Mouse (Mus musculus): ENCODE data around the gene Fgfr1op. TPM values are rescaled to one million over a fixed set of nuclear protein-coding genes. Genes with fewer than 3 reads are reported as not detected.
"Not testable (repeated sequence)": the region's sequence is repeated elsewhere in the genome, so short reads cannot be mapped to it uniquely, and the experiment has no call there.

Fgfr1op gene
- total RNA-seq (2021) = 10 to 100 TPM; 16.4 to 18.1 TPM

DNA sequence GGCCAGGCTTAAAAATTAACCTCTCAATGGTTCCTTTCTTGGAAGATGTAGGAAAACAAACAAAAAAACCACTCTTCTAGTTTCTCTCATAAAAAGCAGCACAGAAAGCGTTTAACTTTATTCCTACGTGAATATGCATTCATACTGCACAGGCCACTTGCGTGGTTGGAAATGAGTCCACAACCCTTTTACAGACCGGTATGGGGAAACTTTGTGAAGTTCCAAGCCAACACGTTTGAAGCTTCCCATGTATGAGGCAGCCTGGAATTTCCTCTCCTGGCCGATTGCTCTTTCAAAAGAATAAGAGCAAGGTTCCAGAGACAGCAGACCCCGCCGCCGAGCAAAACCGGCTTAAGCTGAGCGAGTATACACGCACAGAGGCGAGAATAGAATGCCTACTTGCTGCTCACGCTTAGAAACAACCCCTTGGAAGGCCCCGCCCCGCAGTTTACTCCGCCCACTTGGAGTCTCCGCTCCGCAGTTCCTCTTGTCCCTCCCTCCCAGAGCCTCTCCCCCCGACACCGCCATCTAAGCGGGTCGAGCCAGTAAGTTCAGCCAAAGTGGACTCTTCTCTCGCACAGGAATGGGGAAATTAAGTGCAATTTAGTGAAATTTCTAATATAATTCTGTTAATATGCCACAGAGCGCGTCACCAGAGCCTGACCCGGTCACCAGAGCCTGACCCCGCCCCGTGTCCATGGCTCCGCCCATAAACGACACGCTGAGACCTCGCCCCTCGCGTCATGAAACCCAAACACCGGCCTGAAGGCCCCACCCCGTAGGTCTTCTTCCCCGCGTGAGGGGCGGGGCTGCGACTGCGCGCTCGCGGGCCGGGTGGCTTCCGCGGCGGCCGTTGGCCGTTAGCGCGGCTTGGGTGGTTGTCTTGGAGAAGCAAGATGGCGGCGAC lies at the start of gene Fgfr1op:
Fgfr1op (plus strand) TSS at position 801 of the 907 bp plus-strand sequence.
- intact Hi-C loops (cut with DNase I) = not testable (repeated sequence)
- DNase-seq (ENCODE audit: low spot score in 2 of 2) = peak; percentile 82 to 86

DNA sequence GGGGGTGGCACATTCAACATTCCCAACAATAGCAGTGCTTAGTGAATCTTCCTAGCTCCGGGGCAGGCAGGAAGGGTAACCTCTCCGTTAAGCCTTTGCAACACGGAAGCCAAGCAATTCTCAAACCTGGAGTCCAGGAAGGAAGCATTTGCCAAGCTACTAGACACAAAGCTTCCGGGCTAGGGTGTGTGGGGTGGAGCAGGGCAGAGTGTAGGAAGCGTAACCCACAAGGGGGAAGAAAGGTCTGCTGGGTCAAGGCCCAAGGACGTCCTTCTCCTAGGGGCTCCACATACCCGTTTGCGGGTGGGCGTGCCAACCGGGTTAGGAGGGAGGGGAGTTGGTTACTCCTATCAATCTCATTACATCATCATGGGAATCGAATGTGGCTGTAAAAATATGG lies 48.9 kb upstream of the Fgfr1op start:
- DNase-seq (ENCODE audit: low spot score in 2 of 2); intact Hi-C loops (cut with DNase I): not testable (repeated sequence)

DNA sequence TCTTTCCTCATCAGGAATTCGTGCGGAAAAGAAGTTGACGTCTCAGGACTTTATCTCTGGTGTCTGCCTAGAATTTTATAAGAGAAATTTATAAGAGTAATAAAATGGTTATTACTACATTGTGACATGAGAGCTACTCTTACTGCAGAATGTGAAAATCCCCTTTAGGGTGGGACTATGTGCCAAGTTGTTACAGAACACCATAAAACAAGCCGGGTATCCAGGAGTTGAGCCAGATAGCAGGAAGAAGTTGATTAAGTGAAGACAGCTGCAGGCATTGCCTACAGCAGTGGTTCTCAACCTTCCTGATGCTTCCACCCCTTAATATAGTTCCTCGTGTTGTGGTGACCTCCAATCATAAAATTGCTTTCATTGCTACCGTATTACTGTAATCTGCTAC lies 48.4 kb upstream of the Fgfr1op start:
- DNase-seq (ENCODE audit: low spot score in 2 of 2); intact Hi-C loops (cut with DNase I): not testable (repeated sequence)

DNA sequence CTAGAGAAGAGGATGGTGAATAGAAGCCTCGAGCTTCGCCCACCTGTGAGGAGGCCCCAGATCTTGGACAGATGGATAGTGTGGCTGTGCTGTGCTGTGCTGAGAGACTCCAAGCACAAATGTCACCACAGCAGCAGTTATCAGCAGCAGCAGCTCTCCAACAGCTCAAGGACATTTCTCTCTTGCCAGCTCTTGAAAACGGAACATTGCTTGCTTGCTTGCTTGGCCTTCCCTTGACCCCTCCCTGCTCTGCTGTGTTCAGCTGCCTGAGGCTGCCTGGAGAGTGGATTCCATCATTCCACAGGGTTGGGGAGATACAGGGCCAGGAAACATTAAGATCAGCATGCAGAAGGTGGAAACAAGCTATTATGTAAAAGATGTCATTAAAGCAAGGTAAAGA lies 42.3 kb upstream of the Fgfr1op start:
- intact Hi-C loops (cut with DNase I); DNase-seq (ENCODE audit: low spot score in 2 of 2): not testable (repeated sequence)

DNA sequence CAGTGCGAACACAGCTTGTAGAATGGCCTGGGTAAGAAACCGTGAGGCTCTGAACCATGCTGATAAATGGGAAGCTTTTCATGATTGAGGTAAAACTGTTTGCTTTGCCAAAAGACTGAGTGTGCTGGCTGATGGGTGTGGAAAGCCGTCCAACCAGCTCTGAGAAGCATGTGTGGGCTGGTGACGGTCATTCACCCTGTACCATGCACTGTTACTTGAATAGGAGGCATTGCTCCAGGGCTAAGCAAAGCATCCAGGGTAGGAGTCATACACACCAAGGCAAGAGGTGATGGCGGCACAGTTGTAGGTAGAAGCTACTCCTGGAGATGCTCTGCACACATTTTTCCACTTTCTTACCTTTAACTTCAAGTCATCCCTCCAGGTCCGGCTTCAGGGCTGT lies 40.7 kb upstream of the Fgfr1op start:
- intact Hi-C loops (cut with DNase I); DNase-seq (ENCODE audit: low spot score in 2 of 2): not testable (repeated sequence)

DNA sequence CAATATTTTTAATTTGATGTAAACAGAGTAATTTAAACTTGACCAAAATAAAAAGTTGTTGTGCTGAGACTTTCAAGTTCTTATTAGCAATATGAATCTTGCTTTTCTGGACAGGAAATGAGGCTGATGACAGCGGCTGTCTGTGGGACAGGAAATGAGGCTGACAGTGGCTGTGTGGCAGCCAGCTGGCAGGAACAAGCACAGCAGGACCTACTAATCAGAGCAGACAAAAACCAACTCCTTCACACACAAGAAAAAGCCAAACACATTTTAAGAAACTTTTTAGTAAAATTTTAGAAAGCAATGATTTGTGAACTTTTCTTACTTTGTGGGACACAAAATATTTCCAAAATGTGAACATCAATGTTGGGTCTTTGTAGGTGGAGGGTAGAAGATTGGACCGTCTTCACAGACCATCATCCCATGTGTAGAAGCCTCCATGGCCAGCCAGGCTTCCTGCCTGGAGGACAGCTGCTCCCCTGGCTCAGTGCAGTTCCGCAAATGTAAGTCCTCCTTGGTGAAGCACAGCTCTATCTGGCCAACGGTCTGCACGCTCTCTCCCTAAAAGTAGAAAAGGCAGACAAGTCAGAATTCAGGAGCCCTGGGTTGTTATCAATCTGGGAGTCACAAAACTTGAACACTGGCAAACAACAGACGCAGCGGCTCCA lies 36.8 kb upstream of the Fgfr1op start:
- DNase-seq (ENCODE audit: low spot score in 2 of 2); intact Hi-C loops (cut with DNase I): not testable (repeated sequence)

- intact Hi-C loops (cut with DNase I); DNase-seq (ENCODE audit: low spot score in 2 of 2): not testable (repeated sequence)
Measured at GRCm38 (mm10) chr17:8129578-8129977, 35.7 kb upstream of the Fgfr1op start.

GRCm38 (mm10) chr17:8130849-8131248 lies 34.5 kb upstream of the Fgfr1op start:
- intact Hi-C loops (cut with DNase I) = not testable (repeated sequence)

DNA sequence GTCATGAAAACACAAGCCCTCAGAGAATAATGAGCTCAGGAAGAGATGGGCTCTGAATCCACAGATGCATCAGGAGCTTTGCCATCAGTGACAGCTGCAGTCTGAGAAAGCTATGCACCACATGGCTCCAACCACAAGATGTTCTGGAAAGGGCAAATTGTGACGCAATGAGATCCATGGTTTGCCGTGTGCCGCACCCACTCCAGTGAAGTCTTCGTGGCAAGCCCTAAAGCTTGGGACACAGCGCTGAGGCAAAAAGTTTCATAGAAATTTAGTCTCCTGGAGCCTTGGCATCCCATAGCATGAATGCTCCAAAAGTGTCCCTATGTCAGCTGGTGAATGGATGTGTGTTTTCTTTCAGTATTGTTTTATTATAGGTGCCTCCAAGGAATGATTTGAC lies 27.2 kb upstream of the Fgfr1op start:
- intact Hi-C loops (cut with DNase I); DNase-seq (ENCODE audit: low spot score in 2 of 2): not testable (repeated sequence)

More at GRCm38 (mm10) chr17:8130849-8131248, 34.5 kb upstream of the Fgfr1op start:
- not testable (repeated sequence) for DNase-seq (ENCODE audit: low spot score in 2 of 2)

GRCm38 (mm10) chr17:8140210-8140609 lies 25.1 kb upstream of the Fgfr1op start:
- intact Hi-C loops (cut with DNase I); DNase-seq (ENCODE audit: low spot score in 2 of 2): not testable (repeated sequence)

DNA sequence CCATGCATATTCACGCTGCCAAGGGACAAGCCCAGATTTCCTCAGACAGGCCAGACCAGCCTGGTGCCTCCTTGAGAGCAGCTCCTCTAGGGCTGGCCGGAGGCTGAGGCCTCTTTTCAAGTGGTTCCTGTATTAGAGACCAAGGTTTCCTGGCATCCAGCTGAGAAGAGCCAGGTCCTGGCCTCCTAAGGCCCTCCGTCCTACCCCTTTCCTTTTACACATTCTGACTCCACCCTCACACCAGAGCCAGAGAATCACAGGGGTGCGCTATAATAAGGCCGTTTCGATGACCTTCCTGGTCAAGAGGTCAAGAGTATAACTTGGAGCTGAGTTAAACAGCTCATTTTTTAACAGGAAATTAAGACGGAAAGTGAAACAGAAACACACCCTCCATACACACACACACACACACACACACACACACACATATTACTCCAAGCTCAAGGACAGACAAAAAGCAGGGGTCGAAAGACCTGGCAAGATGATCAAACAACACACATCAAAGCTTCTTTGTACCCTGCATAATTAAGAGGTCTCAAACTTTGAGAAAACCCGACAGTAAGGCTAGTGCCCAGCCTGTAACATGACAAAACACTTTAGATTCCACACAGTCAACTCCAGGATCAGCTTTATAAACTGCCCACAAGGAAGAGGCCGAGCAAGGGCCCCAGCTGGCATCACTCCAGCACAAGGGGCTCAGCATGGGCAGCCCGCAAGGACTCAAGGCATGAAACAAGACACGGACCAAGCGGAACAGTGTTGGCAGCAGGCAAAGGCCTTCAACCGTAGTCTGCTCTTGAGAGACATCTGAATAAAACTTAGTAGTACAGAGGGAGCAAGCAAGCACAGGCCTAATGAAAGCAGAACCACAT lies 21.3 kb upstream of the Fgfr1op start:
- intact Hi-C loops (cut with DNase I) = not testable (repeated sequence)

DNA sequence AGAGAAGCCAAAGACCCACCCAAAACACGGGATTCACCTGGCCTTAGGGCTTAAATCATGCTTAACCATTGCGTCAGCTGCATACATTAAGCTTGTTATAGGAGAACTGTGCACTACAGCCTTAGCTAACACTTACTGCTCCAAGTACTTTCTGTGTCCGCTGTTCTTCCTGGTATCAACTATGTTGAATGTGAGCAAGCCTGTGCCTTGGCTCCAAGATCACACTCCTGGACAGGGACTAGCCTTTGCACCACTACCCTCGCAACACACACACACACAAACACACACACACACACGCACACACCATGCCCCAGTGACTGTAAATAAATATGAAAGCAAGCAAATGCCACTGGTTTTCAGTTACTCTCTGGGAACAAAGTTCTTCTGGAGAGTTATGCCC lies 18.4 kb upstream of the Fgfr1op start:
- intact Hi-C loops (cut with DNase I); DNase-seq (ENCODE audit: low spot score in 2 of 2): not testable (repeated sequence)

More for the DNA sequence above, 21.3 kb upstream of the Fgfr1op start:
- DNase-seq (ENCODE audit: low spot score in 2 of 2) = not testable (repeated sequence)

- DNase-seq (ENCODE audit: low spot score in 2 of 2) = peak in 1 of 2 experiments; percentile 9
- intact Hi-C loops (cut with DNase I) = not testable (repeated sequence)
Measured at GRCm38 (mm10) chr17:8147439-8148316, 17.6 kb upstream of the Fgfr1op start, which contains the start of the genes Gm49673 and Rnaset2a. TSS of gene Gm49673 (minus strand) at chr17:8147788. TSS of gene Rnaset2a (minus strand) at chr17:8148097.

- DNase-seq (ENCODE audit: low spot score in 2 of 2); intact Hi-C loops (cut with DNase I): not testable (repeated sequence)
Measured at GRCm38 (mm10) chr17:8155010-8155409, 10.3 kb upstream of the Fgfr1op start.

DNA sequence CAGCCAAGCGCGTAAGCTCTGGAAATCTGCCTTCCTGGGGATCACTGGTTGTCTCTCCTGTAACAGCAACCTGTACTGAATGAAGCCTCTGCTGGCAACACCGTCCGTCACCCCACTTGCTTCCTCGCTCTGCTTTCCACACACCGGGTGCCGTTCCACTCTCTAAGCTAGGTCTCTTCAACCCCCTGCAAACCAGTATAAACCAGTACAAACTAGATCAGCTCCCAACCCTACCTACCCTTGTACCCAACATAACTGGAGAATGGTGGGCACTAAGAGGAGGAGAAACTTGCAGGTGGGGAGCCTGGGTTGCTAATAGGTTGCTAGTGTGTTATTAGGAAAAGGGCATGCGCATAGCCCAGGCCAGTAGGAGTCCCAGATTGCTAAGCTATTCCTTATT lies 9.3 kb upstream of the Fgfr1op start:
- intact Hi-C loops (cut with DNase I); DNase-seq (ENCODE audit: low spot score in 2 of 2): not testable (repeated sequence)

- DNase-seq (ENCODE audit: low spot score in 2 of 2); intact Hi-C loops (cut with DNase I): not testable (repeated sequence)
Measured at GRCm38 (mm10) chr17:8158627-8159026, 6.7 kb upstream of the Fgfr1op start.

DNA sequence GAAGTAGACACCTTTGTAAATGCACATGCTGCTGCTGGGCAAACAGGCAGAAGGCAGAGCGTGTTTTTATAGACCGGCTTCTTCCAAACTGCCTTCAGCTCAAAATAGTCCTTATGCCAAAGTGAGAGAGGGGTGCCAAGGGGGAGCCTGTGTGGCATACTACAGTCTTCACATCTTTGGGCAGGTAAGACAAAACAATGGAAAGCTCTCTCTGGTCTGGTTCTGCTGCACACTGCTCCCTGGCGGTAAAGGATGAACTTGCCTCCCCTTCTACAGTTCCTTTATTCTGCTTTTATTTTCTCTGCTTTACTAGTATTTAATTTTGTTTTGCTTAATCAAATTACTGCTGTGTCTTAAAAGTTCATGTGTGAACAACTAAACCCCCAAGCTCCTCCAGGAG lies 4.3 kb upstream of the Fgfr1op start:
- intact Hi-C loops (cut with DNase I) = not testable (repeated sequence)

DNA sequence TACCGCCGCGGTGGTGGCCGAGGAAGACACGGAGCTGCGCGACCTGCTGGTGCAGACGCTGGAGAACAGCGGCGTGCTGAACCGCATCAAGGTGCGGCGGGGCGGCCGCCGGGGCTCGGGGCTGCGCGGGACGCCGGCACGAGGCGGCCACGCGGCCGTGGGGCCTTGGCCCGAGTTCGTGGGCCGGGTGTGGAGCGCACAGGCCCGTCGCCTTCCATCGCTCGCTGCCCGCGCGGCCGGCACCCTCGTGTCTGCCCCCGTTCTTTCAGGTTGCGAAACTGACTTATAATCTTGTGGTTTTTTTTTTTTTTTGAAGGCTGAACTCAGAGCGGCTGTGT lies 276 bp downstream of the Fgfr1op start:
- intact Hi-C loops (cut with DNase I) = not testable (repeated sequence)
- DNase-seq (ENCODE audit: low spot score in 2 of 2) = peak; percentile 55 to 66

More for the DNA sequence above, 4.3 kb upstream of the Fgfr1op start:
- not testable (repeated sequence) for DNase-seq (ENCODE audit: low spot score in 2 of 2)
